Mouse (Mus musculus) olfactory bulb, adult 2 months (tissue): Measurements from ENCODE around the gene Slc13a2.

Experiments
- CTCF ChIP-seq: fragments of 200-500 bp; IDR thresholded peaks from 2 replicates; pipeline ENCODE4 v1.5.1; 2012; ENCODE audit warnings: low read depth, mild to moderate bottlenecking, low read length, moderate library complexity; ENCODE audit not compliant: insufficient read depth
- POLR2A ChIP-seq: fragments of 200-500 bp; IDR thresholded peaks from 2 replicates; pipeline ENCODE4 v1.6.1; 2012; ENCODE audit warnings: mild to moderate bottlenecking, low read depth, low read length, moderate library complexity; ENCODE audit not compliant: insufficient read depth

GRCm38 (mm10) chr11:78463286-78464036 lies 41.4 kb upstream of the Slc13a2 start:
- TF ChIP-seq CTCF: no peak
- no peak for TF ChIP-seq POLR2A
